Mouse (Mus musculus): ENCODE results near the gene Glb1l. TPM values are rescaled to one million over a fixed set of nuclear protein-coding genes. Genes with fewer than 3 reads are reported as not detected.
"Not testable (repeated sequence)": the region's sequence is repeated elsewhere in the genome, so short reads cannot be mapped to it uniquely, and the experiment has no call there.

Gene Glb1l
- polyA plus RNA-seq, 1 experiment from 2014 or later, result 19.4 TPM

- ATAC-seq (ENCODE audit: low FRiP score), result not testable (repeated sequence)
Measured at GRCm38 (mm10) chr1:75232489-75232888, 21.9 kb upstream of the Glb1l start.

GRCm38 (mm10) chr1:75231664-75232152 is 21.1 kb upstream of the Glb1l start, which contains the start of gene A630095N17Rik:
A630095N17Rik (minus strand) TSS chr1:75232102.
- H3K36me3 ChIP-seq (ENCODE audit: control insufficient read depth, insufficient read depth, low read length), result no peaks in the 10 kb centered on the region
- no peaks in the 10 kb centered on the region for H3K9me3 ChIP-seq (ENCODE audit: control insufficient read depth, low read length)
- DNase-seq (ENCODE audit: low spot score, missing footprints) (no peak), ATAC-seq (ENCODE audit: low FRiP score) (no peak)
- no peak within 1 kb of the TSS for H3K4me2 ChIP-seq
- H3K27me3 ChIP-seq (ENCODE audit: control insufficient read depth, insufficient read depth, low read length), result no peaks in the 10 kb centered on the region; the same call in 1 of the 2 replicates
- WGBS, result 69% methylated on average over 5 of the region's 5 CpGs
- peaks cover 3% of the 10 kb centered on the region for H3K4me1 ChIP-seq (ENCODE audit: control insufficient read depth, insufficient read depth, low read length)
- no peak within 1 kb of the TSS for H3K27ac ChIP-seq (ENCODE audit: low read depth, low read length)
- H3K4me3 ChIP-seq (ENCODE audit: low read depth, low read length), result no peak within 1 kb of the TSS
- H3K9ac ChIP-seq (ENCODE audit: low read length), result no peak within 1 kb of the TSS

More at GRCm38 (mm10) chr1:75232489-75232888, 21.9 kb upstream of the Glb1l start:
- H3K9ac ChIP-seq (ENCODE audit: low read length); H3K4me2 ChIP-seq; H3K4me3 ChIP-seq (ENCODE audit: low read depth, low read length); H3K27me3 ChIP-seq (ENCODE audit: control insufficient read depth, insufficient read depth, low read length); DNase-seq (ENCODE audit: low spot score, missing footprints); H3K4me1 ChIP-seq (ENCODE audit: control insufficient read depth, insufficient read depth, low read length); H3K9me3 ChIP-seq (ENCODE audit: control insufficient read depth, low read length); H3K27ac ChIP-seq (ENCODE audit: low read depth, low read length); H3K36me3 ChIP-seq (ENCODE audit: control insufficient read depth, insufficient read depth, low read length): not testable (repeated sequence)
- 64% methylated on average over 4 of the region's 4 CpGs for WGBS

DNA sequence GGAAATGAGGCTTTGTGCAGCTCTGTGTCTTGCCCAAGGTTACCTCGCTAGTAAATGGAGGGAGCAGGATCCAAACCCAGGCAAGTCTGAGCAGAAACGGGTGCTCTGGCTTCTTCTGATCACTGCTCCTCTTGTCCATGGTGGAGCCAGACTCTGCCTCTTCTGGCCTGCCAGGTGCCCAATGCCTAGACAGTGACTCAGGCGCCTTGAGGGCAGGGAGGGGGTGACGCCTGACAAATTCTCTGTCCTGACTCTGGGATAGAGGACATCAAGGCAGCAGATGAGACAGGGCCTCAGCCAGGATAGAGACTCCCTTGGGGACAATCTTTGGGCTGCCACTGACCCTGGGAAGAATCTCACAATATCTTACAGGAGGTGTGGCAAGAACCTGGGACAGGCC is 20.6 kb upstream of the Glb1l start:
- H3K36me3 ChIP-seq (ENCODE audit: control insufficient read depth, insufficient read depth, low read length), result no peaks in the 10 kb centered on the region
- no peak for DNase-seq (ENCODE audit: low spot score, missing footprints)
- no peak overlapping the region for H3K27ac ChIP-seq (ENCODE audit: low read depth, low read length)
- peaks cover 2% of the 10 kb centered on the region; the same call in 1 of the 2 replicates for H3K4me1 ChIP-seq (ENCODE audit: control insufficient read depth, insufficient read depth, low read length)
- H3K4me2 ChIP-seq, result no peak overlapping the region
- no peak overlapping the region for H3K9ac ChIP-seq (ENCODE audit: low read length)
- H3K27me3 ChIP-seq (ENCODE audit: control insufficient read depth, insufficient read depth, low read length), result no peaks in the 10 kb centered on the region; the same call in 1 of the 2 replicates
- no peak for ATAC-seq (ENCODE audit: low FRiP score)
- H3K4me3 ChIP-seq (ENCODE audit: low read depth, low read length), result no peak overlapping the region
- 80% methylated on average over 4 of the region's 4 CpGs for WGBS
- no peaks in the 10 kb centered on the region for H3K9me3 ChIP-seq (ENCODE audit: control insufficient read depth, low read length)

DNA sequence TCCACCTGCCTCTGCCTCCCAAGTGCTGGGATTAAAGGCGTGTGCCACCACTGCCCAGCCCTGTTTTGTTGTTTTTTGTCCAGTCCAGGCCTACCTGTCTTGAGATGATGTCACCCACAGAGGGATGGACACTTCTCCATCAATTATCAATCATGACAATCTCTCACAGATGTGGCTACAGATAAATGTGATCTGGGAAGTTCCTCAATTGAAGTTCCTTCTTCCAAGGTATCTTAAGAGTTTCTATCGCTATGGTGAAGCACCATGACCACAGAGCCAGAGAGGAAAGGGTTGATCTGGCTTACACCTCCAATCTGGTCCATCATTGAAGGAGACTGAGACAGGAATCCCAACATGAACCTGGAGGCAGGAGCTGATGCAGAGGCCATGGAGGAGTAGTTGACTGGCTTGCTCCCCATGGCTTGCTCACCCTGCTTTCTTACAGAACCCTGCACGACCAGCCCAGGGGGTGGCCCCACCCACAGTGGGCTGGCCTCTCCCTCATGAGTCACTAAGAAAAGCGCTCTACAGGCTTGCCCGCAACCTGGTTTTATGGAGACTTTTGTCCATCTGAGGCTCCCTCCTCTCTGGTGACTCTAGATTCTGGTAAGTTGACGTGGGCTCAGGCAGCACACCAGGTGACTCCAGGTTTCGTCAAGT is 19.9 kb upstream of the Glb1l start:
- 77% methylated on average over 7 of the region's 7 CpGs for WGBS
- Histone ChIP-seq H3K9ac (ENCODE audit: low read length) (no peak overlapping the region), H3K36me3 (ENCODE audit: control insufficient read depth, insufficient read depth, low read length) (no peaks in the 10 kb centered on the region)

GRCm38 (mm10) chr1:75229158-75229557 is 18.5 kb upstream of the Glb1l start:
- 80% methylated on average over 4 of the region's 4 CpGs for WGBS

More for the DNA sequence above, 19.9 kb upstream of the Glb1l start:
- no peaks in the 10 kb centered on the region; the same call in 1 of the 2 replicates for H3K27me3 ChIP-seq (ENCODE audit: control insufficient read depth, insufficient read depth, low read length)
- DNase-seq (ENCODE audit: low spot score, missing footprints) (no peak), ATAC-seq (ENCODE audit: low FRiP score) (no peak)
- no peak overlapping the region for H3K4me3 ChIP-seq (ENCODE audit: low read depth, low read length)
- H3K9me3 ChIP-seq (ENCODE audit: control insufficient read depth, low read length), result no peaks in the 10 kb centered on the region
- H3K4me2 ChIP-seq, result no peak overlapping the region
- H3K27ac ChIP-seq (ENCODE audit: low read depth, low read length), result no peak overlapping the region
- H3K4me1 ChIP-seq (ENCODE audit: control insufficient read depth, insufficient read depth, low read length), result no peaks in the 10 kb centered on the region

GRCm38 (mm10) chr1:75227653-75228052 is 17.0 kb upstream of the Glb1l start:
- Histone ChIP-seq H3K27me3 (ENCODE audit: control insufficient read depth, insufficient read depth, low read length) (no peaks in the 10 kb centered on the region), H3K27ac (ENCODE audit: low read depth, low read length) (no peak overlapping the region), H3K36me3 (ENCODE audit: control insufficient read depth, insufficient read depth, low read length) (no peaks in the 10 kb centered on the region), H3K4me1 (ENCODE audit: control insufficient read depth, insufficient read depth, low read length) (no peaks in the 10 kb centered on the region), H3K9me3 (ENCODE audit: control insufficient read depth, low read length) (no peaks in the 10 kb centered on the region), H3K4me3 (ENCODE audit: low read depth, low read length) (no peak overlapping the region), H3K9ac (ENCODE audit: low read length) (no peak overlapping the region), H3K4me2 (no peak overlapping the region)
- ATAC-seq (ENCODE audit: low FRiP score) (no peak), DNase-seq (ENCODE audit: low spot score, missing footprints) (no peak)
- WGBS, result 93% methylated on average over 1 of the region's 1 CpGs

More at GRCm38 (mm10) chr1:75229158-75229557, 18.5 kb upstream of the Glb1l start:
- no peak for DNase-seq (ENCODE audit: low spot score, missing footprints)
- Histone ChIP-seq H3K27me3 (ENCODE audit: control insufficient read depth, insufficient read depth, low read length) (no peaks in the 10 kb centered on the region), H3K4me2 (no peak overlapping the region), H3K9ac (ENCODE audit: low read length) (no peak overlapping the region), H3K4me1 (ENCODE audit: control insufficient read depth, insufficient read depth, low read length) (no peaks in the 10 kb centered on the region), H3K27ac (ENCODE audit: low read depth, low read length) (no peak overlapping the region), H3K36me3 (ENCODE audit: control insufficient read depth, insufficient read depth, low read length) (no peaks in the 10 kb centered on the region), H3K4me3 (ENCODE audit: low read depth, low read length) (no peak overlapping the region), H3K9me3 (ENCODE audit: control insufficient read depth, low read length) (no peaks in the 10 kb centered on the region)
- ATAC-seq (ENCODE audit: low FRiP score), result no peak

- WGBS, result 78% methylated on average over 2 of the region's 2 CpGs
- ATAC-seq (ENCODE audit: low FRiP score) (no peak), DNase-seq (ENCODE audit: low spot score, missing footprints) (no peak)
Measured at GRCm38 (mm10) chr1:75226138-75226537, 15.5 kb upstream of the Glb1l start.

DNA sequence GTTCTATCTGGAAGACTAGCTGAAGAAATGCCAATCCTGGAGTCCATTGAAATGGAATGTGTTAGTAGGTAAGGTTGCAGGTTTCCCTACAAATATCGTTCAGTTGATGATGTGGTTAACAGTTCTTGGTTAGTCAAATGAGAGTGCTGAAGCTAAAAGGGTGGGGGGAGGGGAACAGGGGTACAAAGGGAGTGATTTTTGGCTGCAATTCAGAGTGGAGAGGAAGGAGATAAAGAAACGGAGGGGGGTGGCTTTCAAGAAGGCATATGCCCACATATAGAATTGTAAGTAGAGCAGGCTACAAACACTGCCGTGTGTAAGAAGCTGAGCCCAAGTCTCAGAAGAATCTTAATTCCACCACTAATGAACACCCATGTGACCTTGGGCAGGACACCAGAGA is 14.9 kb upstream of the Glb1l start:
- Histone ChIP-seq H3K4me2 (no peak overlapping the region), H3K4me1 (ENCODE audit: control insufficient read depth, insufficient read depth, low read length) (no peaks in the 10 kb centered on the region), H3K4me3 (ENCODE audit: low read depth, low read length) (no peak overlapping the region), H3K27ac (ENCODE audit: low read depth, low read length) (no peak overlapping the region), H3K9me3 (ENCODE audit: control insufficient read depth, low read length) (no peaks in the 10 kb centered on the region), H3K36me3 (ENCODE audit: control insufficient read depth, insufficient read depth, low read length) (no peaks in the 10 kb centered on the region), H3K27me3 (ENCODE audit: control insufficient read depth, insufficient read depth, low read length) (peaks cover 11% of the 10 kb centered on the region), H3K9ac (ENCODE audit: low read length) (no peak overlapping the region)
- no peak for DNase-seq (ENCODE audit: low spot score, missing footprints)
- WGBS, result 62% methylated on average over 3 of the region's 3 CpGs
- no peak for ATAC-seq (ENCODE audit: low FRiP score)

More at GRCm38 (mm10) chr1:75226138-75226537, 15.5 kb upstream of the Glb1l start:
- no peak overlapping the region for H3K4me2 ChIP-seq
- H3K9ac ChIP-seq (ENCODE audit: low read length), result no peak overlapping the region
- no peak overlapping the region for H3K27ac ChIP-seq (ENCODE audit: low read depth, low read length)
- H3K9me3 ChIP-seq (ENCODE audit: control insufficient read depth, low read length), result no peaks in the 10 kb centered on the region
- H3K4me3 ChIP-seq (ENCODE audit: low read depth, low read length), result no peak overlapping the region
- no peaks in the 10 kb centered on the region for H3K36me3 ChIP-seq (ENCODE audit: control insufficient read depth, insufficient read depth, low read length)
- no peaks in the 10 kb centered on the region for H3K4me1 ChIP-seq (ENCODE audit: control insufficient read depth, insufficient read depth, low read length)
- H3K27me3 ChIP-seq (ENCODE audit: control insufficient read depth, insufficient read depth, low read length), result peaks cover 4% of the 10 kb centered on the region

- no peak overlapping the region for H3K9ac ChIP-seq (ENCODE audit: low read length)
- H3K9me3 ChIP-seq (ENCODE audit: control insufficient read depth, low read length), result no peaks in the 10 kb centered on the region
- no peak overlapping the region for H3K4me3 ChIP-seq (ENCODE audit: low read depth, low read length)
- peaks cover 30% of the 10 kb centered on the region for H3K27me3 ChIP-seq (ENCODE audit: control insufficient read depth, insufficient read depth, low read length)
- no peak overlapping the region for H3K4me2 ChIP-seq
- WGBS, result 73% methylated on average over 6 of the region's 6 CpGs
- no peaks in the 10 kb centered on the region for H3K36me3 ChIP-seq (ENCODE audit: control insufficient read depth, insufficient read depth, low read length)
- DNase-seq (ENCODE audit: low spot score, missing footprints) (no peak), ATAC-seq (ENCODE audit: low FRiP score) (no peak)
- H3K4me1 ChIP-seq (ENCODE audit: control insufficient read depth, insufficient read depth, low read length), result peaks cover 7% of the 10 kb centered on the region
- no peak overlapping the region for H3K27ac ChIP-seq (ENCODE audit: low read depth, low read length)
Measured at GRCm38 (mm10) chr1:75223532-75223931, 12.9 kb upstream of the Glb1l start.

Data from midbrain, embryonic 11.5 days (tissue).